Mouse (Mus musculus) liver, adult 2 months (tissue): ENCODE data around the gene Fam160a1.

Experiments
- CTCF ChIP-seq: fragments of 200-500 bp; IDR thresholded peaks from 2 replicates; pipeline ENCODE4 v1.5.1; 2011; ENCODE audit warnings: low read depth, low read length, control low read depth
- POLR2A ChIP-seq: fragments of 200-500 bp; IDR thresholded peaks from 2 replicates; pipeline ENCODE4 v1.6.1; 2011; ENCODE audit warnings: low read length, control low read depth; ENCODE audit not compliant: insufficient read depth; ENCODE audit errors: extremely low read depth

DNA sequence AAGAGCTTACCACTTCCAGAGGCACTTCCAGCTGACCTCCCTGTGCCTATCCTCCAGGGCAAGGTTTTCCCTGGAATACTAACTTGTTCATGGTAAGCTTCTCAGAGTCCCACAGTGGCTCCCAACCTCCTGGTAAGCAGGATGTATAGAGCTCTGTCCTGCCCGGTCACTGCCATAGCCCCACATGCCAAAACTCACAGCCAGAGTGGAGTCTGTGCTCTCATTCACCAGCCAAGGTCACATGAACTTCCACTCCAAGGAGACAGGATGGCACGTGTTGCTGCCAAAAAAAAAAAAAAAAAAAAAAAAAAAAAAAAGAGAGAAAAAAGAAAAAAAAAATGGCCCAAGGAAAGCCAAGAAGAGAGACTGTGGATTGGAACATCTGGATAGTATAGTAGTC, 39.2 kb downstream of the Fam160a1 start:
- TF ChIP-seq CTCF (no peak), POLR2A (no peak)
